Mouse (Mus musculus) testis, adult 2 months (tissue): Measurements from ENCODE around the gene Yif1a. TPM values are rescaled to one million over a fixed set of nuclear protein-coding genes. Genes with fewer than 3 reads are reported as not detected.
"Not testable (repeated sequence)": the region's sequence is repeated elsewhere in the genome, so short reads cannot be mapped to it uniquely, and the experiment has no call there.

Source experiments
- H3K27ac ChIP-seq: fragments of 200-500 bp; 2 replicates; pipeline ENCODE4 v1.5.1; 2012; ENCODE audit warnings: low read depth, low read length; ENCODE audit not compliant: control insufficient read depth, insufficient read depth
- H3K27me3 ChIP-seq: fragments of 200-500 bp; 2 replicates; pipeline ENCODE4 v1.6.1; 2012; ENCODE audit warnings: mild to moderate bottlenecking, low read length, moderate library complexity; ENCODE audit not compliant: control insufficient read depth, insufficient read depth
- H3K36me3 ChIP-seq: fragments of 200-500 bp; 2 replicates; pipeline ENCODE4 v1.6.1; 2012; ENCODE audit warnings: mild to moderate bottlenecking, low read length; ENCODE audit not compliant: control insufficient read depth, insufficient read depth
- H3K4me1 ChIP-seq: fragments of 200-500 bp; 2 replicates; pipeline ENCODE4 v1.6.1; 2012; ENCODE audit warnings: low read length; ENCODE audit not compliant: control insufficient read depth, insufficient read depth
- H3K4me3 ChIP-seq: fragments of 200-500 bp; 2 replicates; pipeline ENCODE4 v1.5.1; 2012; ENCODE audit warnings: low read depth, mild to moderate bottlenecking, low read length, moderate library complexity, mixed read lengths; ENCODE audit not compliant: control insufficient read depth
- CTCF ChIP-seq: fragments of 200-500 bp; IDR thresholded peaks from 2 replicates; pipeline ENCODE4 v1.5.1; 2012; ENCODE audit warnings: low read depth, mild to moderate bottlenecking, inconsistent platforms, low read length, moderate library complexity; ENCODE audit not compliant: control insufficient read depth, insufficient read depth, insufficient replicate concordance
- POLR2A ChIP-seq: fragments of 200-500 bp; IDR thresholded peaks from 2 replicates; pipeline ENCODE4 v1.6.1; 2012; ENCODE audit warnings: low read depth, mild to moderate bottlenecking, inconsistent platforms, low read length, moderate library complexity; ENCODE audit not compliant: control insufficient read depth
- polyA plus RNA-seq: library from polyadenylated mRNA; depleted of rRNA; stranded (reverse); fragments of >200 nt; gene quantifications from 2 replicates; pipeline ENCODE4 v1.2.3, GENCODE M21; 2012

Yif1a gene
- polyA plus RNA-seq, 1 experiment = 144 TPM

DNA sequence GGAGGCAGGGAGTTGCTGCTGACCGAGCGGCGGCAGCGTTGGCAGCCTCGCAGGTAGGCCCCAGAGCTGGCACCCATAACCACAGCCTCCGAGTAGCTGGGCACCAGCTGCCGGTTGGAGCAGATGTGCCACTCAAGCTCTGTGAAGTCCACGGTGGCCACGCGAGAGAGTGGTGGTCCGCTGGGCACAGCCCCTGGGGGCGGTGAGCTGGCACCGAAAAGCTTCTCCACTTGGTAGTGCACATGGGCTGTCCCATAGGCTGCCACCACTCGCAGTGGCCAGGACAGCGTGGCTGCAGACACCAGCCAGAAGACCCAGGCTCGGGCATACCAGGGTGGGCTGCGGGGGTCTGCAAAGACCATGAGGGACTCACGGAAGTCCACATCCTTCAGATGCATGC, 6.3 kb upstream of the Yif1a start:
- TF ChIP-seq CTCF = no peak
- TF ChIP-seq POLR2A = no peak
- Histone ChIP-seq H3K27me3 (no peaks in the 10 kb centered on the region; the same call in none of the 2 replicates), H3K4me1 (peaks cover 6% of the 10 kb centered on the region), H3K36me3 (no peaks in the 10 kb centered on the region), H3K4me3 (no peak overlapping the region), H3K27ac (no peak overlapping the region)

DNA sequence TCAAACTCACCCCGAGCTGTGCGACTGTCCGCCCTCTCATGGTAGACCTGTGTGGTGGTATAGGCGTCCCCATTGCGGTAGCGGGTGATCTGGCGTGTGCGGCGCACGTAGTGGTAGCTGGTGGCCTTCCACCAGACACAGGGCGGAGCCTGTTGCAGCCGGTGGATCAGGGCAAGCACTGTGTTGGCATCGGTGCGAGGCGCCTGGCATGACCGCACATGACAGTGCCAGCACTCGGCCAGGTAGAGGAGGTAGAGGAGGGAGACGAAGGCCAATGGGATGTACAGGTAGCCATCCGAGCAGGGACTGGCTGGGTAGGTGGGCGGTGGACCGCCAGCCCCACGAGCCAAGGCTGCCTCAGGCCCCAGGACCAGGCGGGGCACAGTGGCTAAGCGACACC, 5.7 kb upstream of the Yif1a start:
- peaks cover 12% of the 10 kb centered on the region for H3K4me1 ChIP-seq
- no peak overlapping the region for H3K4me3 ChIP-seq
- no peak overlapping the region for H3K27ac ChIP-seq
- TF ChIP-seq CTCF (no peak), POLR2A (no peak)
- no peaks in the 10 kb centered on the region; the same call in none of the 2 replicates for H3K27me3 ChIP-seq
- H3K36me3 ChIP-seq = no peaks in the 10 kb centered on the region

DNA sequence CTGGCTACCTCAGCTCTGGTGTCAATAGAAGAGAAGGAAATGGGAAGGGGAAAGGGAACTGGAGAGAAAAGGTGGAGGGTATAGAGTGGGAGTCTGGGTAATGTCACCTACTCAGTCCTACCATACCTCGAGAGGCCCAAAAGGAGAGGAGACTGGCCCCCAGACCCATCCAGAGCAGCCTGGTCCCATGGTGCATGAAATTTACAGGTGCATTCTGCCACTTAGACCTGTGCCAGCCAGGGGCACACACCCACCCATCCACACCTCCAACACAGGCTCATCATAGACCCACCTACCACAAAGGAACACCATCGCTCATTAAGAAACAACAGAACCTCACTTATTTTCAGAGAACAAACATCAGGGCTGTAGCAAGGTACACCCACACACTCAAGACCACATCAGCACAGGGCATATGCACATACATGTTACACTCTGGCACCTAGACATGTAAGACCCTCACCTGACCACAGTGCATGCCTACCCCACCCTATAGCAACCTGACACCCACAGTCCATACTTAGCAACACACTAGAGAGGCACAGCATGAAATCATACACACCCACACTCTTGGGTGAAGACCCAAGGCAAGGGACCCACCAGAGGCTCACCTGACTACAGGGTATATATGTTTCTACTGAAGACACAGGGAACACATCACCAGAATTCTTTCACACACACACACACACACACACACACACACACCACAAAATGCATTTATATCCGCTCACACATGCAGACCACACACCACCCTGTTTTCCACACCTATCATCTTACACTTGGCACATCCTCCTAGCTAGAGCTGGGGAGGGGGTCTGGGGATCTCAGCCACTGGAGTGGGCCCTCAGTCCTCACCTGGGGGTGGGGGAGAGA, 4.1 kb upstream of the Yif1a start:
- no peaks in the 10 kb centered on the region; the same call in none of the 2 replicates for H3K27me3 ChIP-seq
- TF ChIP-seq POLR2A (no peak), CTCF (no peak)
- peaks cover 20% of the 10 kb centered on the region for H3K4me1 ChIP-seq
- no peaks in the 10 kb centered on the region for H3K36me3 ChIP-seq
- no peak overlapping the region for H3K4me3 ChIP-seq
- no peak overlapping the region for H3K27ac ChIP-seq

DNA sequence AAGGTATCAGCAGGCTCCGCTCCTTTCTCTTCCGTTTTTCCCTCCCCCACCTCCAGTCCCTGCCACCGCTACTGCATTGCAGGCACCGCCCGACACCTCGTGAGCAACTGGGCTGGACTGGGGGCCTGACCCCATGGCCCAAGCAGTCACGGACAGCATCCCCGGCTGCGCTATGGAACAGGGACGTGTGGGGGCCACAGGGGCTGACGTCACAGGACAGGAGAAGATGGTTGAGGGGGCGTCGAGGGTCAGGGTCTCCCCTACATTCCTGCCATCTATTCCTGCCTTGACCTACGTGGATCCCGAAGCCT, 3.5 kb upstream of the Yif1a start:
- no peak for TF ChIP-seq CTCF
- no peak for TF ChIP-seq POLR2A
- Histone ChIP-seq H3K4me3 (no peak overlapping the region), H3K27ac (no peak overlapping the region), H3K36me3 (no peaks in the 10 kb centered on the region), H3K27me3 (no peaks in the 10 kb centered on the region; the same call in none of the 2 replicates), H3K4me1 (peaks cover 23% of the 10 kb centered on the region)

DNA sequence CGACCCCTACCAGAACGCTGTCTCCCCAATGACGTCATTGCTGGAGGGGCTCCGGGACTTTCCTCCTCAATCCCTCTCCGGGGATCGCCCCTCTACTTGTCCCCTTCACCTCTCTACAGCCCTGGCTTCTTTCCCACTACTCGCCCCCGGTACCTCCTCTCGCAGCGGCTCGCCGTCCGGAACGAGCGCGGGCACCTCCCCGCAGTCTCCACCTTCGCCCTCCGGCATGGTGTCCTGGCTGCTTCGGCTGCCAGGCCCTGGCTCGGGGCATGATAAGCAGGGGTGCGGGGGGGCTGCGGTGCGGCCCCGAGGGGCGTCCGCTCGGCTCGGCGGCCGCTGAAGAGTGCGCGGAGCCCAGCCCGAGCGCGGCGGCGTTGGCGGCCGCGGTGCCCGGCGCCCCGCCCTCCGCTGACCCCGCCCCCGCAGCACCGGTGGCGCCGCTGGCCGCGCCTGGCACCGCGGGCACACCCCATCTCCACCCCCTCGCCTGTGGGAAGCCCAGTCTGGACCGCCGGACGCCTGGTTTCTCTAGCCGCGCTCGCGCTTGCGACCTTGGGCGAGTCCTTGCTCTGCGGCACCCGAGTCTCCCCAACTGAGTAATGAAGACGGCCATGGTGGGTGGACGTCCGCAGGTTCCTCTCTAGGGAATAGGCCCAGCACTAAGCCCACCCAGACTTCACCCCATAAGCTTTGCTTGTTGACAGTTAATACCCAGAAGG, 3.0 kb upstream of the Yif1a start, which contains the start of gene Tmem151a:
TSS of gene Tmem151a (minus strand) at position 387 of the 719 bp plus-strand sequence.
- Histone ChIP-seq H3K27me3 (no peaks in the 10 kb centered on the region; the same call in none of the 2 replicates), H3K36me3 (no peaks in the 10 kb centered on the region), H3K4me1 (peaks cover 23% of the 10 kb centered on the region), H3K4me3 (peak within 1 kb of the TSS; percentile 49), H3K27ac (no peak within 1 kb of the TSS)
- TF ChIP-seq CTCF (no peak), POLR2A (no peak)

DNA sequence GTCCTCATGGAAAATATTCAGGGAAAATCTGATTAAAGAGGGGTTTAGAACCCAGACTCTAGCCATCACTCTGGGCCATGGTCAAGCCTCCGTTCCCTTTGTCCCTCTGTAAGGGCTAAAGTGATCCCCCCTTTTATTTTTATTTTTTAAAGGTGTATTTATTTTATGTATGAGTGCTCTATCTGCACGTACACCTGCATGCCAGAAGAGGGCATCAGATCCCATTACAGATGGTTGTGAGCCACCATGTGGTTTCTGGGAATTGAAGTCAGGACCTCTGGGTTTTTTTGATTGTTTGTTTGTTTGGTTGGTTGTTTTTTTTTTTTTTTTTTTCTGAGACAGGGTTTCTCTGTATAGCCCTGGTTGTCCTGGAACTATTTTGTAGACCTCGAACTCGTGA, 1.8 kb upstream of the Yif1a start:
- peaks cover 23% of the 10 kb centered on the region for H3K4me1 ChIP-seq
- not testable (repeated sequence) for H3K4me3 ChIP-seq, H3K27ac ChIP-seq, H3K27me3 ChIP-seq, H3K36me3 ChIP-seq

DNA sequence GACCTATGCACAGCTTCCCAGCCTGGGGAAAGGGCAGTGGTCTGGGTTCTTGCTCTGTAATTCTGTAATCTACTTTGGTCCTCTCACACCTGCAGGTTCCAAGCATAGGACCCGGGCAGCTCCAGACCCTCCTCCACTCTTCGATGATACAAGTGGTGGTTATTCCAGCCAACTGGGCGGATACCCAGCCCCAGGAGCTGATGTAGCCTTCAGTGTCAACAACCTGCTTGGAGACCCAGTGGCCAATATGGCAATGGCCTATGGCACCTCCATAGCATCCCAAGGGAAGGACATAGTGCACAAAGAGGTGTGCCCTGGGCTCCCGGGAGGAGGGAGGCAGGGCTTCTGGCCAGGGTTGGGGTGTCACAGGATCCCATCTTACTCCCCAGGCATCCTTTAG, 986 bp downstream of the Yif1a start:
- Histone ChIP-seq H3K27ac (no peak overlapping the region), H3K27me3 (no peaks in the 10 kb centered on the region; the same call in 1 of the 2 replicates), H3K36me3 (no peaks in the 10 kb centered on the region), H3K4me3 (no peak overlapping the region), H3K4me1 (peaks cover 36% of the 10 kb centered on the region)
- TF ChIP-seq CTCF = no peak
- TF ChIP-seq POLR2A = no peak
